Mouse (Mus musculus): ENCODE data around the gene S100a10.

- no peak for TF ChIP-seq CTCF (IDR thresholded peaks at IDR 0.05; ENCODE audit: borderline replicate concordance, control insufficient read depth, extremely low read depth, insufficient read depth, low read length, poor library complexity)
- TF ChIP-seq POLR2A (IDR thresholded peaks at IDR 0.05; ENCODE audit: control insufficient read depth, extremely low read depth, insufficient read depth, low read length, poor library complexity) = no peak
Measured at GRCm38 (mm10) chr3:93563216-93563615, 8.3 kb downstream of the S100a10 start.

Measured in thymus, adult 2 months (tissue).